Mouse (Mus musculus): Measurements from ENCODE around the gene Trpc2.

Trpc2 gene

GRCm38 (mm10) chr7:102102241-102102640 is 19.3 kb downstream of the Trpc2 start:
- DNase-seq (ENCODE audit: low spot score in 2 of 2) = no peak

GRCm38 (mm10) chr7:102102696-102103095 is 19.8 kb downstream of the Trpc2 start:
- no peak for DNase-seq (ENCODE audit: low spot score in 2 of 2)

- no peak for DNase-seq (ENCODE audit: low spot score in 2 of 2)
These were observed 20.6 kb downstream of the Trpc2 start for GRCm38 (mm10) chr7:102103555-102103954.

GRCm38 (mm10) chr7:102104126-102104525 is 21.2 kb downstream of the Trpc2 start:
- DNase-seq (ENCODE audit: low spot score in 2 of 2) = no peak

- DNase-seq (ENCODE audit: low spot score in 2 of 2) = no peak
These were observed 23.8 kb downstream of the Trpc2 start for GRCm38 (mm10) chr7:102106700-102107141.

- no peak for DNase-seq (ENCODE audit: low spot score in 2 of 2)
These were observed 25.3 kb downstream of the Trpc2 start for GRCm38 (mm10) chr7:102108206-102108605.

DNA sequence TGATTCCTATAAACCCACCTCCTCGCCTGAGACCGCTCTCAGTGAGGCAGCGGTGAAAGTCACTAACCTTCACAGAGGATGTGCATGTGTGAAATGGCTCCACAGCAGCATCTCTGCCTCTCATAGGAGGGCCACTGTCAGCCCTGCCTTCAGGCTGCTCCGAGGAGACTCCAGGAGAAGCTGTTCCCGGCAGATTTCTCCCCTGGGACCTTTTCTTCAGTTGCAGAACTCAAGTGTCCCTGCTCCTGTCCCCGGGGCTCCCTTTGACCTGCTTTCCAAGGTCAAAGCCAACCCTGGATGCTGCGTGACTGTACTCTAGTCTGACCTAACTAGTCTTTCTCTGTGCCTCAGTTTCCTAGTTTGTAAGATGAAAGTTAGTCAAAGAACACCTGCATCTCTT is 26.3 kb downstream of the Trpc2 start, which contains the start of gene Art5:
Art5 (minus strand) TSS at position 319 of the 400 bp plus-strand sequence.
- no peak for DNase-seq (ENCODE audit: low spot score in 2 of 2)

DNA sequence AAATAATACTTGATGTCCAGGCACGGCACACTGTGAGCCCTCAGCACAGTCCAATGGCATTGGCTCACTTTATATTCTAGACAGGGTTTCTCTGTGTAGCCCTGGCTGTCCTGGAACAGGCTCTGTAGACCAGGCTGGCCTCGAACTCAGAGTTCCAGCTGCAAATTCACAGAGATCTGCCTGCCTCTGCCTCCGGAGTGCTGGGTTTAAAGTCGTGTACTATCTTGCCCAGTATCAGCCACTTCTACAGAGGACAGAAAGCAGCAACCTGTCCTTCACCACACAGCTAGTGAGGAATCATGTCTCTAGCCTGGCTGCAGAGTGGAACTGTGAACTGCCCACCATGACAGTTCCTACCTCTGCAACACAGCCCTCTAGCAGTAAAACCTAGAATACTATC is 26.8 kb downstream of the Trpc2 start:
- no peak for DNase-seq (ENCODE audit: low spot score in 2 of 2)

DNA sequence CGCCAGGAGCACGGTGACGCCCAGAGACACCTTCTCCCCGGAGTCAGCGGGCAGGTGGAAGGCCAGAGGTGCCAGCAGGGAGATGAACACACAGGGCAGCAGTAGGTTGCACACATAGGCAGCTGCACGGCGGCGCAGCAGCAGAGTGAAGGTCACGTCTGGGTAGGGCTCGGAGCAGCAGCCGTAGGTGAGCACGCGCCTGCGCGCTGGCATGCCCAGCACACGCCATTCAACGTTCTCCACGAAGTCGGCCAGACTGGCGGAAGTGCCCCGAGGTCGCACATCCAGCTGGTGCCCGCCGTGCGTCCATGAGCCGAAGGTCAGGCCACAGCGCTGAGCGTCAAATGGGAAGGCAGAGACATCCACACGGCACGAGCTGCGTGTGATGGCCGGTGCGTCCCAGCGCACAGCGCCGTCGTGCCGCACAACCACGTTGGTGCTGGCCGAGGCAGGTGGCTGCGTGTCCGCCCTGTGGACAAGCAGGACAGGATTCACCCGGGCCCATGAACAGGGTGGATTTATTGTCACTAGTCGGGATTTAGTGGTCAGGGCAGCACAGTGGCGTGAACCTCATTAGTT is 30.3 kb downstream of the Trpc2 start:
- DNase-seq (ENCODE audit: low spot score in 2 of 2) = no peak

- no peak for DNase-seq (ENCODE audit: low spot score in 2 of 2)
These were observed 33.8 kb downstream of the Trpc2 start, which contains the start of gene Chrna10 for GRCm38 (mm10) chr7:102116579-102117331. Gene Chrna10 (minus strand): TSS chr7:102116828.

- DNase-seq (ENCODE audit: low spot score in 2 of 2) = no peak
These were observed 34.5 kb downstream of the Trpc2 start for GRCm38 (mm10) chr7:102117382-102117781.

- no peak for DNase-seq (ENCODE audit: low spot score in 2 of 2)
These were observed 37.4 kb downstream of the Trpc2 start for GRCm38 (mm10) chr7:102120326-102120725.

GRCm38 (mm10) chr7:102132395-102132794 is 49.5 kb downstream of the Trpc2 start:
- DNase-seq (ENCODE audit: low spot score in 2 of 2) = no peak

- no peak for DNase-seq (ENCODE audit: low spot score in 2 of 2)
These were observed 54.5 kb downstream of the Trpc2 start for GRCm38 (mm10) chr7:102137464-102137863.

DNA sequence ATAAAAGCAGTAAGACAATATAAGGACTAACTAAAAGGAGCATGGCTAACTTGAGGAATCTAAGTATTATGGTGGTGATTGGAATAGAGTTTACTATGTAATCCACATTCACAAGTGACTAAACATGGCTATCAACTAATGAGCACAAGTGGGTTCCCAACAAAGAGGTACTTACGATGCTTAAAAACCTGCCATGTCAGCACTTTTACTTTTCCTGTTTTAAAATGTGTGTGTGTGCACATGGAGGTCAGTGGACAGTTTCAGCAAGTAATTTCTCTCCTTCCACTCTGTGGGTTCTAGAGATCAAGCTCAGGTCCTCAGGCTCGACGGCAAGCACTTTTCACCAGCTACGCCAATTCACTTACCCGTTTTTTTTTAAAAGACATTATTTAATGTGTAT is 55.0 kb downstream of the Trpc2 start:
- no peak for DNase-seq (ENCODE audit: low spot score in 2 of 2)
